Mouse (Mus musculus): ENCODE measurements at regions not wholly inside any gene's neighbourhood (a gene's known extent, or its start where the extent isn't known, plus 50 kb on each side); places are given as distances from the start of the nearest gene placed in this dataset.

- Histone ChIP-seq H3K4me3 (ENCODE audit: control insufficient read depth in 1 of 2, insufficient read depth in 1 of 2, low read depth in 2 of 2, low read length in 2 of 2) (no peak overlapping the region), H3K27ac (ENCODE audit: control insufficient read depth, low read depth, low read length) (no peak overlapping the region), H3K9ac (ENCODE audit: control insufficient read depth, low read depth, low read length, poor library complexity, severe bottlenecking) (no peak overlapping the region), H3K27me3 (ENCODE audit: control insufficient read depth in 1 of 2, insufficient read depth in 2 of 2, low read length in 2 of 2) (no peaks in the 10 kb centered on the region), H3K9me3 (replicated peaks; ENCODE audit: insufficient read depth, low read length) (no peaks in the 10 kb centered on the region), H3K79me2 (ENCODE audit: control insufficient read depth, insufficient read depth, low read length, poor library complexity) (no peaks in the 10 kb centered on the region), H3K36me3 (ENCODE audit: control insufficient read depth in 1 of 2, insufficient read depth in 2 of 2, low read length in 2 of 2) (no peaks in the 10 kb centered on the region), H3K4me1 (ENCODE audit: control insufficient read depth in 1 of 2, insufficient read depth in 2 of 2, low read length in 2 of 2) (no peaks in the 10 kb centered on the region)
- DNase-seq (ENCODE audit: low read depth, low spot score), result no peak
- TF ChIP-seq TAL1 (IDR thresholded peaks at IDR 0.05; ENCODE audit: low read length) (no peak), ZMIZ1 (IDR thresholded peaks at IDR 0.05; ENCODE audit: low read depth, low read length) (no peak), USF1 (IDR thresholded peaks at IDR 0.05; ENCODE audit: low read depth, low read length) (no peak), GABPA (IDR thresholded peaks at IDR 0.05; ENCODE audit: low read depth, low read length) (no peak), MXI1 (IDR thresholded peaks at IDR 0.05; ENCODE audit: low read depth, low read length) (no peak), POLR2AphosphoS2 (IDR thresholded peaks at IDR 0.05; ENCODE audit: low read length) (no peak), MEF2A (IDR thresholded peaks at IDR 0.05; ENCODE audit: extremely low read depth, insufficient replicate concordance, low read depth, low read length, poor library complexity, severe bottlenecking) (no peak), ZNF384 (IDR thresholded peaks at IDR 0.05; ENCODE audit: low read depth, low read length) (no peak), ZKSCAN1 (IDR thresholded peaks at IDR 0.05; ENCODE audit: low read depth, low read length) (no peak), JUND (IDR thresholded peaks at IDR 0.05; ENCODE audit: low read depth, low read length) (no peak), KAT2A (conservative IDR thresholded peaks at IDR 0.05; ENCODE audit: low read depth, low read length) (no peak), NRF1 (IDR thresholded peaks at IDR 0.05; ENCODE audit: insufficient read depth, low read depth, low read length, poor library complexity, severe bottlenecking) (no peak), BHLHE40 (IDR thresholded peaks at IDR 0.05; ENCODE audit: borderline replicate concordance, low read depth, low read length) (no peak), SMC3 (IDR thresholded peaks at IDR 0.05; ENCODE audit: low read depth, low read length) (no peak), USF2 (IDR thresholded peaks at IDR 0.05; ENCODE audit: borderline replicate concordance in 1 of 2, insufficient read depth in 1 of 2, low read depth in 1 of 2, low read length in 2 of 2) (no peak), EP300 (IDR thresholded peaks at IDR 0.05; ENCODE audit: low read depth in 1 of 2, low read length in 2 of 2) (no peak), CHD1 (IDR thresholded peaks at IDR 0.05; ENCODE audit: low read depth, low read length) (no peak), POLR2AphosphoS5 (IDR thresholded peaks at IDR 0.05; ENCODE audit: borderline replicate concordance, low read depth, low read length) (no peak)
Measured at GRCm38 (mm10) chr13:84066211-84066959, 155.7 kb upstream of the Tmem161b start.
